Mouse (Mus musculus) lung, postnatal 36 days (tissue): ENCODE measurements around the gene Slc26a5.
A peak's percentile ranks its signal among the peaks of the same experiment; 100 is the strongest.

Source experiments
- DNase-seq: peaks from one replicate; pipeline ENCODE4 v3.0.0; 2022; ENCODE audit warnings: mixed read lengths

The Slc26a5 gene

DNA sequence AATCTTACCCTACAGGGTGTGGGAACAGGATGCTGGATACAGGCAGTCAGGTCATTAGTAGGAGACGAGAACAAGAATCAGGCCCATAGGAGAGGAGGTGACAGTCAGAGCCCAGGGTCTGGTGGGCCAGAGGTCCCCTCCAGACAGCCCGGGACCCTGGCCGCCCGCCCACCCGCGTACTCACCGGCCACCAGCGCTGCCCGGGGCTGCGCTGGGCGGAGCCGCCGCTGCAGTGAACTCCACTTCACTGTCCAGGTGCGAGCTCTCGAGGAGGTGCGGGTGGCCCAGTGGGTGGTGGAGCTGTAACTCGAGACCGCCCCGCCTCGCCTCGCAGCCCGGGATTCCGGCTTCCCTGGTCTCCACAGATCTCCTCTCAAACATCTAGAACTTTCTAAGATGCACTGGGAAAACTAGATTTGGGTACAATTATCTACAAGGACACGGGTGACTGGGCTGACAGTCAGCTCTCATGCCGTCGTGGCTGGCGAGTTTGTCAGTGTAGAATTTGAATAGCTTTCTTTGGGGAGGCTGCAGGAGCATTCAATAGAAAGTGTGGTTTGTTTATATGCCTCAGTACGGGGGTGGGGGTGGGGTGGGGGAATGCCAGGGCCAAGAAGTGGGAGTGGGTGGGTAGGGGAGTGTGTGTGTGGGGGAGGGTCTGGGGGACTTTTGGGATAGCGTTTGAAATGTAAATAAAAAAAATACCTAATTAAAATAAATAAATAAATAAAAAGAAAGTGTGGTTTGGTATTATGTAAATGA lies at the start of gene Slc26a5:
Gene Slc26a5, minus strand, starts transcription at position 259 of the 762 bp plus-strand sequence.
- DNase-seq, result peak; percentile 21

DNA sequence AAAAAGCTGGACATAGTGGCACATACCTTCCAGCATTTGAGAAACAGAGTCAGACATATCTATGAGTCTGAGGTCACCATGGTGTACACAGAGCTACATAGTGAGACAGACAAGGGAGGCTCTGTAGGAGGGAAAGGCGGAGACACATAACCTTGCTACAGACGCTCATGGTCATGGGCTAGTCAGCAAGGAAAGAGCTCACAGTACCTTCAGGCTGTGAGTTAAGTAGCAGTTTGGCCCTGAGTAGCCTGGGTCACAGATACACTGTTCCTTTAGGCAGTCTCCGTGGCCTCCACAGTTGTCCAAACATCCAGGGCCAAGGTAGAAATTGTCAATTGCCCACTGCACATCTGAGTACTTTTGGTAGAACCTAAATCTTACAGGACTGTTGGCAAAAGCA lies 49.4 kb upstream of the Slc26a5 start:
- DNase-seq, result no peak

DNA sequence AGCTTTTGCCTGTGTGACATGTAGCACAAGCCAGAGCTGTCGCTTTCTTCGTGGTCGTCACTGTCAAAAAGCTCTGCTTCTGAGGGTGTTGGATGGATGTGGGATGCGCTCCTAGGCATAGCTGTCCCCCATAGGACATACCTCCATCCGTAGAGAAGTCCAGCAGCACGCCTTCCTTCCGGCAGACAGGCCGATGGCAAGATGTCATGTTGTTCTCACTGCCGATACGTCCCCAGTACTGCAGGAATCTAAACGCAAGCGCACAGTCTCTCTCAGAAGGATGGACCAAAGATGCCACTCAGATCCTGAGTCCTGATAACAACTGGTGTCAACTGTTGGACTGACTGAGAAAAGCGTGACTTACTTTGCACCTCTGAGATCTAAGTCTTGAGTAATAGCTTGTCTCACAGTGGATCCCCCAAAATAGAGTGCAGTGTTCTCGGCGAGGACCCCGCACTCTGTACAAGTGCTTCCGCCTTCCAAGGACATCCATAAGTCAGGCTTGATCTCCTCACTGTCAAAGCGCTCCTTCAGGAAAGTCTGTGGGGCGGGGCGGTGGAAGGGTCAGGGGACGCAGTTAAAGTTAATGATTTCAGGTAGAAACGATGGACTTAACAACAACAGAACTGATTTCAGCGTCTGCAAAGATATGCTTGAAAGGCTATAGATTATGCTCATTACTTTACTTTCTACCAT lies 47.6 kb upstream of the Slc26a5 start:
- DNase-seq, result no peak

DNA sequence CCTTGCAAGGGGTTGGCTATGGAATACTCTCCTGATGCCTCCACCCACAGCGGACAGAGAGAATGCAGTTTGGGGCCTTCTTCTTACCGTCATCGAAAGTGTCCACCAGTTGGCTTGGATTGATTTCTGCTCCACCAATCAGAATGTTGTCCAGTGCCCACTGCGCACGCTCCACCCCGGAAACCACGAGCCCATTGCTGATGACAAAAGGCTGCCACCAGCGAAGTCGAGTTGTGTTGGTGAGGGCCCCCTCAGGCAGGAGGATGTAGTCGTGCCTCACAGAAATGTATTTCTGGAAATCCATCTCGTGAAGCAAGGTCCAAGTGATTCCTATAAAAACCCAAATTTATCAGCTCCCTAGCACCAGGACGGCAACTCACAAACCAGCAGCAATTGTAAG lies 45.3 kb upstream of the Slc26a5 start:
- DNase-seq, result no peak

DNA sequence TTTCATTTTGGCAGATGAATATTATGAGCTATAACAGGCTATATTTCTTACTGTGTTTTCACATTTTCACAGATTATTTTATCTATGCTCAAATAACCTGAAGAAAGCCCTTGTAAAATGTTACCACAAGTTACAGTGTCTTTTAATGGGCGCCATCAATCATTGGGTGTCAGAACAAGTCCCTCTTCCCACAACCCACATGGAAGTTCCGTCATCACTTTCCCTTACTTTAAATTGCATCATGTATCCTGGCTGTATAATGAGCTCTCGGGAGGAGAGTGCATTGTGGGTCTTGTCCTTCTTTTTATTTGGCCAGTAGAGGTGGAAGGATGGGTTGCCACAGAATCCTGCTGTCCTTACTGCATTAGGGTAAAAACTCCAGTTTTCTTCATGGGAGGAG lies 44.3 kb upstream of the Slc26a5 start:
- no peak for DNase-seq

DNA sequence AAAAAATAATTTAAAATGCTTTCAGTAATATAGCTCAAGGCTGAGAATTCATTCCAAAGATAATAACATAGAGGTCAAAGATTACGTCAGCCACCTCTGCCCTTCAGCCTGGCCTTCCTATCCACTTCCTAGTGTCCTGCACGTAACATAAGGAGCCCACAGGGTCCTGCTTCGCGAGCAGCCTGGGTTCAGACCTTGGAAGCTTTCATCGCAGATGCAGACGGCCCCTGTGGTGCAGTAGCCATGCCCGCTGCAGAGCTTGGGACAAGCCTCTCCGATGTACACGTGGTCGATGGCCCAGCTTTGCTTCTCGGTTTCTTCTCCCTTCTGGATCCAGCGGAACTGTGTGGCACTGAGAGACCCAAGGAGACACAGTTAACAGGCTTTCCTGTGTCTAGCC lies 36.0 kb upstream of the Slc26a5 start:
- no peak for DNase-seq

DNA sequence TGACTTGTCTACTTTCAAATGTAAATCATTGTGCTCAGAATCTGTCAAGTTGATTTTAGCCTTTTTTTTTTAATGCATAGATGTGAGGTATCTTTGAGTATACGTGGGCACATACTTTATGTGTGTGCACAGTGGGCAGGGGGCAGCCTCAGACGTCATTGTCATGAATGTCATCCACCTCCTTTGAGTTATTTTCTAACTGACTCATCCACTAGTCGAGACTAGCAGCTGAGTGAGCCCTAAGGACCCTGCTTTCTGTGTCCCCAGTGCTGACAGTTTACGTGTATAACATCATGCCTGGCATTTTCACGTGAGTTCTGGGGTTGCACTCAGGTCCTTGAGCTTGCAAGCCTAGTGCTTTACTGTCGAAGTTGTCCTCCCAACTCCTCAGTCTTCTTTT lies 35.5 kb upstream of the Slc26a5 start:
- no peak for DNase-seq

DNA sequence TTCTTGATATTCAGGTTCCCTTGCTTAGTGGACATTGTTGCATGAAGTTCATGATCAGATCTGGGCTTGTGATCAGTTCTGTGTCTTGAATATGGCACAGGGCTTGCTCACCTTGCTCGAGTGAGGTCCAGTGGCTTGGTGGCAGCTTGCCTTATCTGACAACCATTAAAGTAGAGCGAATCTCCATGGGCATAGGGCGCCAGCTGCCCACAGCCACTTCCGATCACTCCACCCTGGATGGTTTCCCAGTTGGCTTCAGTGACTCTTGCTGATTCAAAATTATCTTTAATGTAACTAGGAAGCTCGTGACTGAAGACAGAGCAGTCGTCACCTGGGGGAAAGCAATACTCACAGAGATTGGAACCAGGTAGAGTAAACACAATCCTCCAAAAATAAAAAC lies 33.5 kb upstream of the Slc26a5 start:
- DNase-seq, result no peak

DNA sequence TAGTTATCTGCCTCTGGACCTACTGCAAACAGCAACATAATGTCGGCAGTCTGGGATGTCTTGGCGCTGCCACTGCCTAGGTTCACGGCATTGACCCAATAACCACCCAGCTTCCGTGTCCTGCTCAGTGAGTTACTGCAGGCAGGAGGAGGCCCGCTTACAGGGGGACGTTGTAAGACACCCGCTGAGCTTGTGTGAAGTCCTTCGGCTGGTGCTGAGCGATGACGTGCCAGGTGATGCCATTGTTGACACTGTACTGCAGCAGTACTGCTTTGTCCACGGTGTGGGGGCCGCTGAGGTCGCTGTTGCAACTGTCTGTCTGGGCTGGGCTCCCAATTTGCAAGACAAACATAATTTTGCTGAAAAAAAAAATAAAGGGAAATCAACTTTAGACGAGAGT lies 31.2 kb upstream of the Slc26a5 start:
- DNase-seq, result no peak

DNA sequence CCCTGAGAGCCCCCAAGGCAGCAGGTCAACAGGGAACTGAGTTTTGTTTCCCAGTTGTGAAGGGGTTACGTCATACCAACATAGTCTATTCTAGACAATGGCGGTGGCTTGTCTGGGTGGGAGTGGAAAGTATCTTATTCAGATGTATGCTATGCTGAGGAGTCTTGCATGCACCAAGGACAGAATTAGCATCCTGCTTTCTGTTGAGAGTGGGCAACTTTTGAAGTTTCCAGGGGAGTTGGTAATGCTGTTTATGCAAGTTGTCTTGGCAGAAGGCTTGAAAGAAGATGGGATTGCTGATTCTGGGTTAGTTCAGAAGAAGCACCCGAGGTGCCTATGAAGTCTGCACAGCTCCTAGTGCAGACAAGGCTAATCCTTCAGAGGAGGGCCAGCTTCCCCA lies 28.8 kb upstream of the Slc26a5 start:
- DNase-seq, result no peak

DNA sequence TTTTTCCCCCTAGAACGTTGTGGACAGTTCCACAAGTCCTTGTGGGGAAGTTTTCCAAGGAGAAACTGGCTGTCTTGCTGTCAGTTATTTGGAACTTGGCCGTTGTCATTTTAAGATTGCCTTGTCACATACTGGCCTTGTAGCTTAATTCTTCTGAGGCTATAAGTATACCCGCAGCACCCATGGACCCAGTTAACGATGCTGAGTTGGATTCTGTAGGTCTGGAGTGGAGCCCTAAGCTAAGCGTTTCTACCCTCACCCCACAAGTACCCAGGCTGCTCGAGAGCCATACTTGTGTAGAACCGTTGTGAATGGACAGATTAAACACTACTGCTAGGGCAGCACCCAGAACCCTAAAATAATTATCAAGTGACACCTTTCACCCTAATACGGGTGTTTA lies 1.3 kb upstream of the Slc26a5 start:
- DNase-seq, result no peak

DNA sequence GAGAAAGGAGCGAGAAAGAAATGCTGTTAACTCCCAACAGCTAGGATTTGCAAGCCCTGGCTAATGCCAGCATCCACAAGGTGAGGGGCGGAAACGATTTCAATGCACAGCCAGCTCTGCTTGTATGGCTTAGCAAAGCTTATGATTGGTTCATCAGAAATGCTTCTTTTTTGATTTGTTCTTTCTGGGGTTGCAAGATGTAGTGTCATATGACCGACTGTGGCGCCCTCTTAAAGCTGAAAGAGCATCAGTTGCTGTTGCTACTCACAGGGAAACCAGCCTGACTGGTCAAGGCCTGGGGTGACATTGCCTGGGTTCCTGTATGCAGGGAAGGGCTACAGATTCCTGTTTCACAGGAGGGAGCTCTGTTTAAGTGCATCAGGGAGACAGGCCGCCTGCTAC lies 908 bp upstream of the Slc26a5 start:
- peak; percentile 6 for DNase-seq

DNA sequence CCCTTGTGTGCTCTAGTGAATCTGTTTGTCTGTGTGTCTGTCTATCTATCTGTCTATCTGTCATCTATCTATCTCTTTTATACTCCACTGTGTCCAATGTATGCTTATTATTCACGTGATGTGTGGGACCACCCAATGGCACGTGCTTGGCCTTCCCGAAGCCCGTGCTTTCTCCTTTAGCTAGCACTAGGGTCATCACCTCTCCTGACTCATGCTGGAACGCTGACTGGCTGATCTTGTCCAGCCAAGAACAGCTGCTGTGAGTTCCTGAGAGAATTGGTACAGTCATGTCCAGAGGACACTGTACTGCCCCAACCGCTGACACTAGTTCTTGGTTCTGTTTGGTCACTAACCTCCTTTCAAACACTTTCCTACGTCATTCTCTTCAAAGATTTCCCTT lies 6.8 kb downstream of the Slc26a5 start:
- DNase-seq, result no peak

DNA sequence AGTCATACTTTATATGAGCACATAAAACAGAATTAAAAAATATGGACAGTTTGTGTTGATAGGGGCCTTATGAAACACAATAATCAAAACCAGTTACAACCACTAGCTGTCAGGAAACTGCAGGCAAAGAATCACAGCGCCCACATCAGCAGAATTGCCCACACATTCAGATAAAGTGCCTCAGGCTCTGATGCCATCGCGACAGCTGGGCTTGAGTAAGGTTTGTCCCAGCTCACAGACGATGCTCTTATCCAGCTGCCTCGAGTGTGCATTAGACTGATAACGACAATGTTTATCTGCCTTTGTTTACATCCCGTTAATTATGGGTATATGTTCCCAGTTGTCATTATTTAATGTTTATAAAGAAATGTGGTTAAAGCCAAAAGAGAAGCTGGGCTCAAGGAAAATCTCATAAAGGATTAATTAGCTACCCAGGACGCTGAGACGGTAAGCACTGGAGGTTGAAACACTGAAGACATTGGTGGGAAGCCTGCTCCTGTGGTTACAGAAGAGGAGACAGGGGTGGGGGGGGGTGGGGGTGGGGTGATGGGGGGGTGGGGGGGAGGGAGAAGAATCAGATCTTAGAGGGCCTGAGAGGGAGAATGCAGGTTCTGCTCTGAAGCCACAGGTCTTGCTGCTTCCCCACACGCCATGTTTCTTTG lies 13.6 kb downstream of the Slc26a5 start:
- no peak for DNase-seq

DNA sequence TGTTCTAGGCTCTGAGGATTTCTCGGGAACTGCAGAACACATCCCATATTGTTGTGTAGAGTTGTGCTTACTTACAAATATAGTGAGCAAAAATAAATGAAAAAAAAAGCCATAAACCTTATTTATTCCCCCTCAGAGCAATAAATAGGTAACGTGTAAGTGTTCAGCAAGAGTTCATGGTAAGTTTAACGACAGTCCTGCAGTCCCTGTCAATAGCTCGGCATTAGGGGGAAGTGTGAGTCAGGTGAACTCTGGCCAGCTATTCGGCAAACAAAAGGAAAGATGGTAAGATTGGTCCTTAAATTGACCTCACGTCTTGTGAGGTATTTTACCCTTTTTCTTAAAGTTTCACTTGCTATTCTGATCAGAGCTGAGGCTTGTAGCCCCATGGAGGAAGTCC lies 18.0 kb downstream of the Slc26a5 start:
- no peak for DNase-seq

DNA sequence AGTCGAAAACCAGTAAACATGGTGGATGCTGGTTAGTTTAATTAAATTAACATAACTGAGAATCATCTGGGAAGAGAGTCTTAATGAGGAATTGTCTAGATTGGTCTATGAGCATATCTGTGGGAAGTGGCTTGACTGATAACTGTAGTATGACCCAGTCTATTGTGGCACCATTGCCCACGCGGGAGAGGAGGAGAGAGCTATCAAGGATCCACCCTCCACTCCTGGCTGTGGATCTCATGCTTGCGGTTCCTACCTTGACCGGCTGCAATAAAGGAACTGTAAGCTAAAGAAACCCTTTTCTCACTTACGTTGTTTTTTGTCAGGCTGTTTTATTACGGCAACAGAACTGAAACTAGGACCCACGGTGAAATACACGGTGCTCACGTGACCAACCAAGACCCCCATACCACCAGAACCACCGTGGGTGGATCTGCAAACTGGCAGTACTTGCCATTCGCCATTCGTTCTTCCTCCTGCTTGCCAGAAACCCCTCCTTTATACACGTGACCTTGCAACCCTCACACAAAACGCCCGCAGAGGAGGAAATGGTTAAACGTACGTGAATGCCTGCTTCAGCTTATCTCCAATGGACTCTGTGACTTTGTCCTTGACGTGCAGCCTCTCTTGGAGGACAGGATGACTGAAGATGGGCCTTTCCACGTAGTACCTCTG lies 18.7 kb downstream of the Slc26a5 start:
- DNase-seq, result no peak

DNA sequence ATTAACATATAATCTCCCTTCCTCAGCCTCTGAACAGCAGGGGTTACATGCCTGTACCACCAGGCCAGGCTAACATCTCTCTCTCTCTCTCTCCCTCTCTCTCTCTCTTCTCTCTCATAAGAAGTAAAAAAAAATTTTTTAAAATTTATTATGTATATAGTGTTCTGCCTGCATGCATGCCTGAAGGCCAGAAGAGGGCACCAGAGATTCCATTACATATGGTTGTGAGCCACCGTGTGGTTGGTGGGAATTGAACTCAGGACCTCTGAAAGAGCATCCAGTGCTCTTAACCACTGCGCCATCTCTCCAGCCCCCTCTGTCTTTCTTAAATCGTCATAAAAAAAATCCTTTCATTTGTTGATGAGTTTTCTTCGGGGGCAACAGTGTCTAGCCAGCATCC lies 20.7 kb downstream of the Slc26a5 start:
- no peak for DNase-seq

DNA sequence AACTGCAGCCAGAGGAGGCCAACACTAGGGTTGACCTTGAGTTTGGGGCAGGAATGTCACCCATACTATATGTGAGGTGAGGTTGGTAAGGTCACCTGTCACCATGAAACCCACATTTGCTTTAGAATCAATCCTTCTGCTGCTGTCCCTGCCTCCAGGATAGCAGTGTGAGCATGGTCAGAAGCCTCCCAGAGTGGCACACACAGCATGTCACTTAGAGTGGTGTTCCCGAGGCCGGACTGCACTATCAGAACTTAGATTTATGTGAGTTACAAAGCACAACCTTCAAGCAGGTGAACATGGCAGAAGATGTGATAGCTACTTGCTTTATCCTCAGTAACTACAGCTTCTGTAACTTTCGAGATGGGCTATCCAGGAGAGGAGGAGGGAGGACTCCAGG lies 33.6 kb downstream of the Slc26a5 start:
- no peak for DNase-seq

DNA sequence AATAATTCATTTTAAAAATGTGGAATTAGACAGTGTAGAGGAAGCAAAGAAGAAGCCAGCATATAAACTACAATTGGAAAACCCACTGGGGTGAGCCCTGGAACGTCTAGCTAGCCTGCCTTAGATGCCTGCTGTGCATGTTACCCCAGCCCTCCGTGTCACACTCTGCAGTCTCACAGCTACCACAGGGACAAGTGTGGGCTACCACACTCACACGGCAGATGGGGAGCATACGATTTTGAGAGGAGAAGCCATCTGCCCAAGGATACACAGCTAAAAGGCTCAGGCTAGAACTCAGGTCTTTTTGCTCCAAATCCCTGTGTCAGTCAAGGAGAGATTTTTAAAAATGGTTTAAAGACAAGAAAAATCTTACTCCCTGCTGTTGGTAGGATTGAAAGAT lies 36.5 kb downstream of the Slc26a5 start:
- DNase-seq, result no peak

DNA sequence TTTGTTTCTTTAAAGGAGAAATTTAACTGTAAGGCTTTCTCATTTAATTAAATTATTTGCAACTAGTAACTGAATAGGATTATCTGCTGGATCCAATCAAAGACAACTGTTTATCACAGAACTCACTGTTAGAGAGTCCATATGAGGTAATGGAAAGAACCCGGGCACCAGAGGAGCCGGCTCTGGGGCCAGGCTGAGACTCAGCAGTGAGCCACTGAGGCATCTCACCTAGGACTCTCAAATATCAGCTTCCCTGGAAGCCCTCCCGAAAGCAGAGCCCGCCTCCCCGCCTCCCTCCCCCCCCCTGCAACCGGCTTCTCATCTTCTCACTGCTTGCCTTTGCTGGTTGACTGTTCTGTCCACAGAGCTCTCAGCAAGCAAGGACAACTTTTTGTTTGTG lies 37.8 kb downstream of the Slc26a5 start:
- DNase-seq, result no peak

DNA sequence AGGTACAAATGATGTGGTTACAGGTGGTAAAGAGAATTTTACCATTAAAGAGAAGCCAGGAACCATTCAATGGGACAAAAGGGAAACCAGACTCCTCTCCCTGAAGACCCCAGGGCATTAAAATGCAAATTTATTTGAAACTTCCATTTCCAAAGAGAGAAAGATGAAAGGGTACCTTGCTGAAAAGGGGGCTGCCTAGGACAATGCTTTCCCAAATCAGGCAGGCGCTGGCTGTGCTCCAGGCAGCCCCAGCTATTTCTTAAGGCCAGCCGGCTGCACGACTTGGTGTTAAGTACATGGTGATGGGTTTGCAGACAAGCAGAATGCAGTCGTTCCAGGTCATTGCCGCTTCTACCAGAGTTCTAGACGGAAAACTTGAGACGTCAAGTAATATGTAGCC lies 39.0 kb downstream of the Slc26a5 start:
- no peak for DNase-seq

DNA sequence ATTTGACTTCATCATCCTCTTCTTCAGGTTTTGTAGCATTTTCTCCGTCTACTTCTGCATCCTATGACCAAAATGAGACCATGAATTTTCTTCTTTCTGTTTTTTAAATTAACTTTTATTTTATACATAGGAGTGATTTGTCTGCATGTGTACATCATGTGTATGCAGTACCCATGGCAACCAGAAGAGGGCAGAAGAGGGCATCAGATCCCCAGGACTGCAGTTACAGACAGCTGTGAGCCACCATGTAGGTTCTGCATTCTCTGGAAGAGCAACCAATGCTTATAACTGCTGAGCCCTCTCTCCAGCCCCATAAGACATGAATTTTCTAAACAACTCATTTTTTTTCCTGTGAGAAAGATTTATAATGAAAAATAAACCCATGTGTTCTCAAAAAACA lies 51.4 kb downstream of the Slc26a5 start:
- DNase-seq, result peak; percentile 44

DNA sequence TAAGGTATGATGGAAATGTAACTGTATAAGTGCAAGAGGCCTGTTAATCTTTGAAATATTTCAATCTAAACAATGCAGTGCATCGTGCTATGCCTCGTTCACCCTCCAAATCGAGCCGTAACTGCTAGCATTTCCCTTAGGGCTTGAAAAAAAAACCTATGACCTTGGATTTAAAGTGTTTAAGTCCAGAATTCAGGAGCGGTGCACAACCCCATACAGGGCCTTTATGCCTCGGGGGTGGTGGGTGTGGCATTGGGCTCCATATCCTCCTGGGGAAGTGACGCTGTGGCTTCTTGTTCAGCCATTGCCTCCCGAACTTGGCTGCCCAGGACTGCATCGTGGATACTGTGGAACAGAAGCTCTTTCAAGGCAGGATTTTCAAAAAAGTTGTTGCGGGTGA lies 54.5 kb downstream of the Slc26a5 start:
- DNase-seq, result no peak

DNA sequence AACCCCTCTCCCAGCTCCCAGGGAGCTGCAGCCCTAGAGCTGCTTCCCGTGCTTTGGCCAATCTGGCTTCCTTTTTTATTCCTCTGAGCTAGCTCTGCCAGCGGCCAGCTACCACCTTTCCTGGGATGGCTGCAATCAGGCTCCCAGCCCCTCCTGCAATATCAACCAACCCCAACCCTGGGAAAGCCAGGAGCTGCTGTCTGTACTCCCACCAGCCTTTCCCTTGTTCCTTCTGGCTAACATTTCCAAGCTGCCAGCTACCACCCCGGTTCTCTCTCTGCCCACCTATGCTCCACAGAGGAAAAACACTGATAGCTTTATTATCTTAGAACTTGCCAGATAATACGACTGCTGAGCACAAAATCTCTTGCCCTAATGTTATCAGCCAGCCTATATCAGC lies 60.6 kb downstream of the Slc26a5 start:
- DNase-seq, result no peak
